Mouse (Mus musculus) frontal cortex, postnatal 10 days (tissue): ENCODE results near the gene Arhgap15.

ENCODE experiments used
- DNase-seq, 2 experiments: peaks; one replicate each; pipeline ENCODE4 v3.0.0; 2022; ENCODE audit warnings: low spot score in 2 of 2, mixed read lengths in 1 of 2

Arhgap15 gene

DNA sequence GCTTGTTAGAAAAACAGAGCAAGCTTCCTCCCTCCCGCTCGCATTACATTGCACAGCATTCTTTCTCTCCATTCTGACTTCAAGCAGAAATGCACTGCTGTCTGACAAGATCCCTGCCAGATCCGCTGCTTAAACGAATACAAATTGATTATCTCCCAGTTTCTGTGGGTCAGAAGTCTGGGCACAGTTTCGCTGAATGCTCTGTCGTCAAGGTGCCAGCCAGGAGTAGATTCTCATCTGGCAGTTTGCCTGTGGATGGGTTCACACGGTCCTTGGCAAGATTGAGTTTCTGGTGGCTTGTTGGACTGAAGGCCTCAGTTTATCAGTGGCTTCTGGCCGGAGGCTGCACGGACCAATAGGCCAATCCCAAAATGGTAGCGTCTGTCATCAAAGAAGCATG, 435.9 kb downstream of the Arhgap15 start:
- no peak for DNase-seq

DNA sequence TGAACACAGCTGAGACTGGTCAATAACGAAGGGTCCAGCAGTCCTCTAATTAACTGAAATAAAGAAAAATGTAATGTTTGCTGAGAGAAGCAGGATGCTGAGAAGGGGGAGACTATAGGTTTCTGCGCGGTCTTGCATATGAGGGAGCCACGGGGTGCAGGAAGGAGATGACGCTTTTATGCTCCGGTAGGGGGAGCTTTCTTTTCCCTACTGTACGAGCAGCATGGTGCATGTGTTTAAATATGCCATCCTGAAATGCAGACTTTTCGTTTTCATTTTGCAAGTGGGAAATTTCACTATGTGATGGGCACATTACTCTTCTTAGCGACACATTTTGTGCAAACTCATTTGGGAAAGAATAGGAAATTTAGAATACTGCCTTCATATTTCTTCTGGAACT, 442.1 kb downstream of the Arhgap15 start:
- no peak for DNase-seq

DNA sequence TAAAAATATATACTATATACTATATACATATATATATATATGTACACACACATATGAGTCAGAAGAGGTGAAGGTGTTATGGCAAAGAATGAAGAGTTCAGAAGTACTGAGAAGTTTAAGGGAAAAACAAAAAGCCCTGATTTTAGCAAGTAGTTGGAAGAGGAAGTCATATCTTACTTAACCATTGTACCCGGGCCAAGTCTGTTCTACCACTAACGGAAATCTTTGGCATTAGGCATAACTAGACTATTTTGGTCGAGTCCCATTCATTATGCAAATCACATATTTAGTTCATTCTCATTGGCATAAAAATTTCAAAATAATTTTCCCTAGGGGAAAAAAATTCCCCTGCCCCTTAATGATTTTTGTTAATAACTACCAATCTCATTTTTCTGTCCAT, 443.4 kb downstream of the Arhgap15 start:
- no peak for DNase-seq

DNA sequence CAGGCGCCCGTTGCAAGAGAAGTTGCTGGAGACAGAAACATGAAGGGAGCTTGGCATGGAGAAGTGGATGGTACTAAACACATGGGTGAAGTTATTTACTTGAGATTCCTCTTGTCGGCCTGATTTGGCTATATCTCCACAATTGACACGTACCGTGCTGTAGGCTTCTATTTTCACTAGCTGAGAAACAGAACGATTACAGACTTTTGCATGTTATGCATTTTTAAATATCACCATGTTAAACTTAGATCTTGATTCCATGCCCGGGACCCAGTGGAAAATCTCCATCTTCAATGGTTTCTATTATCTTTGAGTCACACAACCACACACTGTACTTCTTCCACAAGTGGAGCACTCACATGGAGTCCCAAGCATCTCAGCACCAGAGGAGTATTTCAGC, 466.9 kb downstream of the Arhgap15 start:
- DNase-seq: peak; percentile 10 to 15

DNA sequence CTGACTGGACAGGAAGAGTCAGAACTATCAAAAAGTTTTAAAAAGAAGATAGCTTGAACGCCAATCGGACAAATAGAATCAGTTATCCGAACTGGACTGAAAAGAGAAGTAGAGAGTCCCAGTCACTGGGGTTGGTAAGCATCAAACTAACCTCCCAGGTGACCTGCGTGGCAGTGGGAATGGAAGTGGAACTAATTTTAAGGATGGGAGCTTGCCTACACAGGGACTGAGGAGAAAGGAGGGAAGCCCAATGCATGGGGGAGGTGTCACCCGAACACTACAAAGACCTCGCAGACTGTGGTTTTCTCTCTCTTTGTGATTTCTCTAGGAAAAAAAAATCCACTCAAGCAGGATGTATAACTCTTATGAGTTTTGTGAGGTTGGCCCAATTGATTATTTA, 469.2 kb downstream of the Arhgap15 start:
- no peak for DNase-seq

DNA sequence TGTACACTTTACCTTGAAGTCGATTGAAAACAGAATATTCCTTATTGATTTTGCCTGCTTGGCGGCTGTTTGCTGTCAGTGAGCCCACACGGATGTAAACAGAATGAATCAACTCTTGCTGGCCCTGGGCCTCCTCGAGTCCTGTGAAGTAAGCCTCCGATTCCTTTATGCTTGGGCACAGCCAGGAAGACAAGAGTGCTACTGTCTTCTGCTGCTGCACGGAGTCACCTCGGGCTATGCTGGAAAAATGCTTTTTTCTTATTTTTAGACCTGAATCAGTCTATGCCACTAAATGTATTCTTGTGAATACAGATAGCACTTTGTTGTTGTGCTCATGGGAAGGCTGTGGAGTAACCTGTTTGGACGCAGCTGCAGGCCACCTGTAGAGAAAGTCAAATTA, 469.7 kb downstream of the Arhgap15 start:
- DNase-seq: no peak

DNA sequence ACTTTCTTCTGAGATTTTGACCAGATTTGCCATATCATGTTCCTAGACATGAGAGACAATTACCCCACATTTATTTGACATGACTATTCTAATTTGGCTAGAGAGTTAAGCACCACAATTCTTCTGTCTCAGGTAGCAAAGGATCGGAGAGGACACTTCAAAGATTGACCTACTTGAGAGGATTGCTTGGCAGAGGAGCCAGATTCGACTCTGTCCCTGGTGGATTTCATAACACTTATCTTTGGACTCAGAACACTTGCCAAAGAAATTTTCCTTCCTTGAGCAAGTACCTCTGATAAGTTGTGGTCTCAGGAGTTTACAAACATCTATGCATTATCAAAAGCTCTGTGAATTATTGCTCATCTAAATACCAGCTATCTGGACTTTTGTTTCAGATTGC, 473.1 kb downstream of the Arhgap15 start:
- DNase-seq: no peak

DNA sequence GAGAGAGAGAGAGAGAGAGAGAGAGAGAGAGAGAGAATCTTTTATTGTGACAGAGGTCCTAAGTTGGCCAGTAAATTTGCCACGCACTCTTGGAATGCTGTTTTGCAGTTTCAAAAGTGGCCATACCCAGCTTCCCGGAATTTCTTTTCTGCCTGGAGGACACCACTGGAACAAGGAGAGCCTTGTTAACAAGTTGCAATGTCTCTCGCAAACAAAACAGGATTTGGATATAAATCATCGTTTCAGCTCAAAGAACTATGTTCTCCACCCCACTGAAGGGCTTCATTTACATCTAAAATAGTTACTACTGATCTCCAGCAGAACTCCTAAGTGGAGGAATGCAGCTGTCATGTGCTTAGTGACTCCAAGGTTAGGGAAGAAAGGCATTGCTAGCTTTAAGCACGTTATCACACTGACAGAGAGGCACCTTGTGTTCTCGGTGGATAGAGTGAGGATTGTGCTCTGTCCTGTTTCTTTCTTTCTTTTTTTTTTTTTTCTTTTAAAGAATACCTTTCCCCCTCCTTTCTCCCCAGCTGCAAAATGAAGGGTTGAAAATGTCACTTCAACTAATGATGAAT, 473.6 kb downstream of the Arhgap15 start:
- DNase-seq: no peak

DNA sequence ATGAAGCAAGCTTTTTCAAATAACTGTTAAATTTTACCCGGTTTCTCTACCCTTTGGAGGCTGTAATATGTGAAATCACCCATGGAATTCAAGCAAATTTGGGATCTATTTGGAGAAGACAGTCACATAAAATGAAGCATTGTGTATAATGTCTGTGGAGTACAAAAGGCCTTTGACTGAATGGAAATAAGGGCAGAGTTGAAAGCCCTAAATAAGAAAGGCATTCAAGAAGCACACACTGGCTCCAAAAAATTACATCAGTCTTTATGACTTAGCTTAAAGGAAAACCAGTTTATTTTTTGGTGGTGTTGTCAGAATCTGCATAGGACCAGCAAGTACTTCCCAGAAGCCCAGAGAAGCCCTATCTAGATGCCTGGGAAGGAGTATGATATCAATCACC, 486.2 kb downstream of the Arhgap15 start:
- DNase-seq: no peak

DNA sequence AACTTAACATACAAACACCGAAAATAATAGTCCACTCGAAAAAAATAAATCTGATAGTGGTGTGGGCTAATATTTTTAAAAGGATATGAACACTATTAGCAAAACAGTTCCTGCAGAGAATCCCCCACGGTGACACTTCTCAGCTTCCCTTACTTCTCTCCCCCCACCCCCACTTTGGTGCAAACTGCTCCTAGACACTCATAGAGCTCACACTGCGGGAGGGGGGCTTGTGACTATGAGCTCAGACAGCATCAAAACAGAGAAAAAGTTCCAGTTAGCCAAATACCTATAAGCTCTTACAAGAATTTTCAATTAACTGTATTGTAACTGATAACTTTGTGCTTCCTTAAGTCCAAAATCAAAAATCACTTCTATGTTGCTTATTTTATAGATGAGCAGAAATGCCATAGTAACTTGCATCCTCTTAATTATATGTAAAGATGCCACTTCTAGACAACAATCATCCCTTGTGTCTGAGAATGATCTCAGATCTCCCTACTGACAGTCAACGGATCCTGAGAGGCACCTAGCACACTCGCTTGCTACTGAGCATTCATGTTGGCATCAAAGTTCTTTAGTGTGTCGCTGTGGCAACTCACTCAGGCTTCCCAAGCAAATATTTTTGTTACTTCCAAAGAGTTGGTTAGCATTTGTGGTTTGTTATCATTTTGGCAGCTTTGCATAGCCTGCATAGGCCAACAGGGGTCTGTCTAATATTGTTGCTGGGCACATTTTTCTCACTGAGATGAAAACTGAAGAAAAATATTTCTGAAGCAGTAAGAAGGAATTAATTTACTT, 493.2 kb downstream of the Arhgap15 start:
- DNase-seq: no peak

DNA sequence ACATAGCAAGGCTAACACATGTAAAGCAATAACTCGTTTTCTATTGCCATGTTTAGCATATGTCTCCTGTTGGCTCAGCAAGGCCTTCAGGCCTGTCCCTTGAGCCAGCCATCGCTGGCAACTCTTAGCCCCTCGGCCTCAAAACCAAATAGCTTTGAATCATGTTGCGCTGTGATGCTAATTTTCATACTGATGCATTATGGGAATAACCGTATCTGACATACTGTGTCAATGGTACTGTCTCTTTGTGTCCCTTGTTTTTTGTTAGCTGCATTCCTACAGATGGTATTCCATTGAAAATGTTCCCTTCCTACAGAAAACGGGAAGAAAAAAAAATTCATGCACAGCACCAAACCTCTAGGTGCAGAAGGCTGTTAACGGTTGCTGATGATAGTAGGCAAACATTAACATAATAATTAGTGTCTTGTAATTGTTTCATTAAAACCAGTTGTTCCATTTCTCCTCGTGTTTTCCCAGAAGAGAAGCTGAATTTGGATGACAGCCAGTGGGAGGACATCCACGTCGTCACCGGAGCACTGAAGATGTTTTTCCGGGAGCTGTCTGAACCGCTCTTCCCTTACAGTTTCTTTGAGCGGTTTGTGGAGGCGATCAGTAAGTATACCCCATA, 494.1 kb downstream of the Arhgap15 start:
- DNase-seq: peak in 1 of 2 experiments; percentile 21

DNA sequence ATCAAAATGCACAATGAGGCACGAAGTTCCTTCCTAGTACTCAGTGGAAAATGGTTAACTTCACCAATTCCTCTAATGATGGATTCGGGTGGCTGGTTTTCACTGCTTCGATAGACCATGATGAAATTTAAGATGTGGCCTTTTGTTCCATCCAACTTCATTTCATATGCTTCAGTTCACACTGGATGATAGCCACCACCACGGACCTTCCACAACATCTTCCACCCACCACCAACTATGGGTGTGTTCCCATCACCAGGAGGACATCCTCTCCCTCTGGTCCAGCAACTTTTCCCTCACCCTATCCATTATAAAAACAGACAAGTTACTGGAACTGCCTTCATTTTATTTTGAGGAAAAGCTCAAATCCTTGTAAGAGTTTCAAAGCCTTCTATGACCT, 506.7 kb downstream of the Arhgap15 start:
- no peak for DNase-seq

DNA sequence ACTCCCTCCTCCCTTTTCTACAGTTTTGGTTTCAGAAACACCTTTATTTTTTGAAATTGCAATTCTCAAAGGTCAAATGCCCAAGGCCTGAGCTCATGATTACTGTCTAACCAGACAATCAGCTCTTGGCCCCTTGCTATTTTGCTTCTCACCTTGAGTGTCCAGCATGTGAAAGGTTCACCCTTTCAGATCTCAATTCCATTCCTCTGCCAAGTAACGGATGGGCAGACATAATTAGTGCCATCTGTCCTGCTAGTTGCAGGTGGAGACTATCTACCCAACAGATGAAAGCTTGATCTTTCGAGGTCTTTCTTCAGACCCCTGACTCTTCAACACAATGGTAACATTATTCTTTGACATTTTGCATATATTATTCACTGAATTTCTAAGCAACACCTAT, 509.3 kb downstream of the Arhgap15 start:
- no peak for DNase-seq

DNA sequence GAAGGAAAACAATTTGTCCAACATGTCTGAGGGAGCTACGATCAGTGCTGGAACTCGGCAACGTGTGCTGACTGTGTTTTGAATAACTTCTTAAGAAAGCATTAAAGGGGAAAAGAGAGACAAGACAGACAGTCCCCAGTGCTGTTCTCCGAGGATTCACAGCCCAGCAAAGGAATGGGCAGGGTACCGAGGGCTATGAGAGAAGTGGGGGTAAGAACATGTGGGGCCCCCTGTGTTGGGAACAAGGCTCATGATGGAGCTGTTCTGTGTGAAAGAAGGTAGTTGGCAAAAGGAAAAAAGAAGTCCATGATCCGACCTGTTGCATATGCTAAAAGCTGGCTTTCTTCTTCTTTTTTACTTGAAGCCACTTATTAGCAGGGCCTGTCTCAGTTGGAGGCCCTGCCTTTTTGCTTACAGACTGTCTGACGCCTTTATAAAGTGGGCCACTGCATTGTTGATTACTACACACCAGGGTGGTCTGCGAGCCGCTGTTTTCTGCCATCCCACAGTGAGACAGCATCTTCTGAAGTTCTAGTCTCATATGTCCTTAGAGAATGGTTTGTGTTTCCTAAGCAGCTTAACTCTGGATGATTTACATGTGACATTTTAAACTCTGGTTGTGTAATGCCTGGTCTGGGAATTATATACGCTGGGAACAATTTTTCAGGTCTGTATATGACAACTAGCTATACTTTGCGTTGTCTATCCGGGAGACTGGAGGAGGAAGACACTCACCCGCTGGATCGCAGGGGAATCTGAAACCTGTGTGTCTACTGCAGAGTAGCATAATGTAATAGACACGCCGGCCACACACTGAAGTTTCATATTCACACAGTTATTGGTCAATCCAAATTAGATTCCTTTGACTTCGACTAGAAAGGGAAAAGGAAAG, 523.1 kb downstream of the Arhgap15 start:
- DNase-seq: no peak

DNA sequence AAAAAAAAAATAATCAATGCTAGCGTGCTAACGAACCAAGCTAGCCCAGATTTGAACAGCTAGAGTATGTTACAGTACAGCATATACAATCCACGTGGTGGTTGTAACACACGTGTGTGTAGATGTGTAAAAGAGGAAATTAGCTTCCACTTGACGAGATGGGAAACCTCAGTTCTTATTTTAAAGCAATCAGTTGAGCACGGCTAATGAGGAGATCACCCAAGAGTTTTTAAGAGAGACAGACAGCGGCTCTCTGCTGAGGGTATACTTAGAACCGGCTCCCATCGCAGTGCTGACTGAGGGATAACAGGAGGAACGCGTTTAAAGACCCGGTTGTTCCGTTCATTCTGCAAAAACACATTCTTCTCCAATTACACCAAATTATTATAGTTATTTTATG, 524.0 kb downstream of the Arhgap15 start:
- no peak for DNase-seq

DNA sequence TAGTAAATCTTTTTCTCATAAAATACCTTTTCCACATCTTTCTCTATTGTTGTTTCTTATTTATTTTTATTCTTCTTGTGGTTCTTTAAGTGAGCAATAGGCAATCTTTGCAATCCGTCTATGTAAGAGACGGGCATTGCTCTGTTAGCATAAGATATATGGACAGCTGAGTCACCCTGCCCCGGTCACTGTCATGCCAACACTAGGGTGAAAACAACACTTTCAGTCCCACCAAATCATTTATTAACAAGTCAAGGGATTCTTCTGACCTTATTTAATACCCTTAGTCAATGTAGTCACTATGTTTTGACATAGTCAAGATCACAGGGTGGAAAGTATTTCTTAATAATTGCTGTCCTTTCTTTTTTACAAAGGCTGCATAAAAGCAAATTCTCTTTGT, 525.8 kb downstream of the Arhgap15 start:
- no peak for DNase-seq

DNA sequence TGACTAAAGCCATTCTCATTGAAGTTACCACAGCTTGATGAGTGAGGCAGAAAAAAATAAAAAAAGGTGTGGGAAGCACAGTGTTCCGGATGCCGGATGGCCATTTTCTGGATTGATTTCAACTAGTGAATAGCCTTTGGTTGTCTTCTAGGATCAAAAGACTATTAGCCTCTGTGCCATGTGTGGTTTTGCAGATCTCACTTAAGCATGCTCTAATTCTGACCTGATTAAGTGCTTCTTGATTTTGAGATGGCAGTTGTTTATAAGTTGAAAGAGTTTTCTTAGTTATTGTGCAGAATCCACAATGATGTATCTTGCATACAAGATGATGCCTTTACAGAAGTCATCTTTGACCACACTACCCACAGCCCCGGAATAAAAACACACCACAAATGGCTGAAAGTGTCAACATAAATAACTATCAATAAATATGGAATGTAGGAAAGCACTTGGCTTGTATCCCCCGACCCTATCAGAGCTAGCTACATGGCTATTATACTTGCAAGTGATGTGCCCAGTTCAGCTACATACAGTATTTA, 537.6 kb downstream of the Arhgap15 start:
- no peak for DNase-seq

DNA sequence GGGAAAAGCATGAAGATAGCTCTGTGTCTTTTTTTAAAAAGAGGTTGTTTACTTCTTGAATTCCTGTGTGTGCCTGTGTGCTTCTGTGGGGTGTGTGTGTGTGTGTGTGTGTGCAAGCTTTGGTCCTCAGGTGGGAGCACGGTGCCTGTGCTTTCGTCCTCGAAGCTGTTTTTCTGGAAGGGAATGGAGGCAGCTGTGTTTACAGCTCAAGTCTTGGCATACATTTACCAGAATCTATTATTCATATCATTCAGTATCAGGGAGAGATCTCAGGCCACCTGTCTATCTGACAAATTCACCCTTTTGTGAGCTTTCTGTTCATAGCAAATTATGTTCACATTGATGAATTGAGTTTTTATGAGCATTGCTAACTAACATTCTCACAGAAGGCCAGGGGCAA, 550.5 kb downstream of the Arhgap15 start:
- no peak for DNase-seq

DNA sequence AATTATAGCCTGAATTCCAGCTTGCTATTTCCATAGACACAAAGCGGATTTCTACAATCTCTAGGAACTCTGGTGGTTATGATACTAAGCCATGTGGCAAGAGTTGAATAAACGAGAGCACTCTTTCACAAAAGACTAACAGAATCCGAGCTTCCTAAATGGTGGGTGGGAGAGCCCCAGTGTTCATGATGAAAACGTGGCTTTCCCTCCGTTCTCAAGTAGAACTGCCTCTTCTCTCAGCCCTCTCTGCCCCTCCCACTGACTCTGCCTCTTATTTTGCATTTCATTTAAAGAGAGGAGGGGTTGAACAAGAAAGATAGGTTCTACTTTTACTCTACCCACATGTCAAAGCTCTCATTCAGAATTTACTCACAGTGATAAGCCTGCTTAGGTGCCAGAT, 551.3 kb downstream of the Arhgap15 start:
- peak in 1 of 2 experiments; percentile 18 for DNase-seq

DNA sequence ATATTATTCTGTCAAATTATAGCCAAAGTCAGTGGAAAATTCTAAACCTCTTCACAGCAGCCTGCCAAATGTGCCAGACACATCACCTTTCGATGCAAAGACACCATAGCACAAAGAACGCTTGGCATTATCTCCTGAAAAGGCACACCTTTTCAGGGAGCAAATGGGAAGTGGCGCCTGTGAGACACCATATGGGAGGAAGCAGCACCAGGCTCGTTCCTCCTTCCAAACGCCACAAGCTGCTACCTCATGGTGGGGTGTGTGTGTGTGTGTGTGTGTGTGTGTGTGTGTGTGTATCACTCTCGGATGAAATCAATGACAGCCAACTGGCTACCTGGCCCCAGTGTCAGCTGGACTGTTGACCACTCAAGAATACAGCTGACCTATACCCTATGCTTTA, 551.8 kb downstream of the Arhgap15 start:
- no peak for DNase-seq

DNA sequence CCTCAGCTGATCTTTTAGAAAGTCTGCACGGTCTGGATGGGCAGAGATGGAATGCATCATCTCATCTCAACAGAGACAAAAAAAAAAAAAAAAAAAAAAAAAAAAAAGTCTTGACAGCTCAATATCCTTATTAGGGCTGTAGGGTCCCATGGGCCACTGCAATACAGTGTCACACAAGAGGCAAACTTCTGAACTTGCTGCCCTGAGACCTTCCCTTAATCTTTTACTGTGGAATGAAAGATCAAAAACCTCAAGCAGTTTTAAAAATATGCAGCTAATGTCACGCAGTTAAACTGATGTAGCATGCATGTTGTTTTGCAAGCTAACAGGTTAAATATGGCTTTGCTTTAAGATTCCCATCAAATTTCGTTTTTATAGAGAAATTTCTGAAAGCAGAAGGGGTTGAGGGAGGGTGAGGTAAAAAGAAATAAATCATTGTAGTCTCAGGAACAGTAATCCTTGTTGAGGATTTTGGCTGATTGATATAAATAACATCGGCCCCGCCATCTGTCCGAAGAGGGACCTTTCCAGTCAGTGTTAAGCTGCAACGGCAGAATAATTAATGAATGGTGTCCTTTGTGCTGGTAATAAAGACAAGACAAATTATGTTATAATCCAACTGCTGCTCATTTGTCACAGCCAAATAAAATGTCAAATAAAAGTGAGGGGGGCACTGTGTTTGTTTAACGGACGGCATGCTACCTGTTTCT, 555.8 kb downstream of the Arhgap15 start:
- no peak for DNase-seq
